Mouse (Mus musculus): Measurements from ENCODE around the gene Serpina5.
A peak's percentile ranks its signal among the peaks of the same experiment; 100 is the strongest.
"Not testable (repeated sequence)": the region's sequence is repeated elsewhere in the genome, so short reads cannot be mapped to it uniquely, and the experiment has no call there.

Serpina5 gene

DNA sequence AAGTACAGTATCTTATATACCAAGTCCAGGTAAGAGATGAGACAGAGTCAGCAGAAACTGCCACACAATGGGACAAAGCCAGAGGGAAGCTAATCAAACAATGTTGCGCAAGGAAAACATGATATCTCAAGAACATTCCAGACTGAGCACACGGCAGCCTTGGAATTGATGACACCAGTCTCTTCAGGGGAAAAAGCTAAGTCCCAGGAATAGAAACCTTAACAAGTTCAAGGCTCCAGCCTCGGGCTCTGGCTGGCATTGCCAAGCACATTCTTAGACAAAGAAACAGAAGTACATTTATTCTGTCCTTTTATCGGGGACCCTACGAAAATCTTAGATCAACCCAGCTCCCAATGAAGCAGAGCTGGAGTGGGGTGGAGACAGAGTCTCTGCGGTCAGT, at the start of gene Serpina5:
TSS of gene Serpina5 (plus strand) at position 346 of the 400 bp plus-strand sequence.
- no peak for DNase-seq (ENCODE audit: low spot score)

- no peak for DNase-seq (ENCODE audit: low spot score)
These were observed 46.9 kb upstream of the Serpina5 start for GRCm38 (mm10) chr12:104053995-104054394.

DNA sequence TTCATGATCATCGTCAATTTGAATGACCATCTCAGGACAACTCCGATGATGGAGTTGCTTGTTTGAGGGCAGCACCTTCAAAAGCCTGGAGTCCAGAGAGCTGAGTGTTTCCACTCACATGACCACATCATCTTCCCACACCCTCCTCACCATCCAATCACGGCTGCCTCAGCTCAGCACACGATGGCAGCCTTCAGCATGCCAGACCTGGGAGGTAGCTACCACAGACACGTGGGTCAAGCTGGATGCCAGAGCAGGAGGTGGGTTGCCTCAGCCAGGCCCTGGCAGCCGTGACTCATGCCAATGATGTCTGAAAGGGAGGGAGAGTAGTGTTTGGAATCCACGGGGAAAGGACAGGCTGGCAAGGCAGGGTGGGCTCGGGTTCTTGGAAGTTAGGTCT, 45.2 kb upstream of the Serpina5 start:
- DNase-seq (ENCODE audit: low spot score): no peak

- no peak for DNase-seq (ENCODE audit: low spot score)
These were observed 43.9 kb upstream of the Serpina5 start for GRCm38 (mm10) chr12:104057050-104057449.

DNA sequence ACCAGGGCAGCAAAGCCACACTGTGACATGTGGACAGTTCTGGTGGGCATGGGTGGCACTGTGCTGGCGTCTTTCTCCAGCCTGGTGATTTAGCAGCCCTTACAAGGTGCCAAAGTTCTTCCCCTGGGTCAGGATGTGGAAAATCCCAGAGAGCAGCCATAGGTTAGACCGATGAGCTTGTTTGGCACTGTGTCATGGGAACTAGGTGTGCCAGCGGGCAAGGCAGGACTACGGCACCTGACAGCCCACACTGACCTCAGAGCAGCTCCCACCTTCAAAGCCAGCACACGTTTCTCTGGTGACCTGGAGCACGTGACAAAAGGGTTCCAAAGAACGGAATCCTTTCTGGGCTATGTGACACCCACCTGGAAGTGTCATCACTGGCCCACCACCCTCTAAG, 43.4 kb upstream of the Serpina5 start:
- DNase-seq (ENCODE audit: low spot score): no peak

DNA sequence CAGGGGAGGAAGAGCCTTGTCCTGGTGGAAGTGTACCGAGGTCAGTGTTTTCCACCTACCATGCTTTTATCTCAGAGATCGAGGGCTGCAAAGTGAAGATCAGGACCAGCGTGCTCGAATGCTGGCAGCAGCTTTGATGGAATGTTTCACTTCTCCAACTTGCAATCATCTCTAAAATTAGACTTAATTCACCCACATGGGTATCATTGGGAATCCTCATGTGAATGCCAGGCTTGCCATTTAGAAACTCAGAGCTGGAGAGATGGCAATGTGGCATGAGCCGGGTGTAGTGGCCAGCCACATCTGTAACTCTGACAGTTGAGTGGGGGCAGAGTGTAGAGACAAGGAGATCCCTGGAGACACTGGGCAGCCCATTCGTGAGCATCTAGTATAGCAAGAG, 40.8 kb upstream of the Serpina5 start:
- DNase-seq (ENCODE audit: low spot score): no peak

- no peak for DNase-seq (ENCODE audit: low spot score)
These were observed 39.1 kb upstream of the Serpina5 start for GRCm38 (mm10) chr12:104061862-104062261.

DNA sequence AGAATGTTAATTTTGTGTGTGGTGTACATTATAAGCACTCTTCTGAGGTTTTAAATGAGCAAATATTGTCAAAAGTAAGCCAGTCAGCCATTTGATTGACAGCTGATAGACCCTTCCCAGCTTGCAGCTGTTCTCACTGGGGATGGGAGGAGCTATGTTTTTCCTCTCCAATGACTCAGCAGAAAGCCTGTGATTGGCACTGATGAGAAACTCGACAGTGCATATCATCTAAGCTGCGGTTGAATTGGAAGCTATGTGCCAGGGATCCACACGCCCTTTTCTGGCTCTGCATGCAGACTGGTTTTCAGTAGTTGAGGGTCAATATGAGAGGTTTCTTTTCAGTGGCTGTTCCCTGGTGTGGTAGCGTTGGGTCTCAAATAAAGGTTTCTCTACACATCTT, 36.4 kb upstream of the Serpina5 start:
- DNase-seq (ENCODE audit: low spot score): no peak

DNA sequence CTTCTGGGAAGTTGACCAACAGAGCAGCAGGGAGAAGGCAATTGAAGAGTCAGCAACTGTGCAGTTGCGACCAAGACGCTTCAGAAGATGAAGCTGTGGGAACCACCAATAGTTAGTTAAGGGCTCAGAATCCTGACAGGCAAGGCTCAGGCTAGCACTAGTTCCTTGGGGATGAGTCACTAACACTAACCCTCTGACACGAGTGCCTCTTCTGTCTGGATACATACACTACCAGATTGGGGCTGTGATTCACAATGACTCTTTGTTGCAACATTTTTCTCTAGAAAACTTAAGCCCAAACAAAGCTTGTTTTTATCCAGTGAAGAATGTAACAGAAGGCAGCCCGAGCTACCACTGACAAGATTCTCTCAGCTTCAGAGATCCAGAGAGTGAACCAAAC, 35.9 kb upstream of the Serpina5 start:
- no peak for DNase-seq (ENCODE audit: low spot score)

- peak; percentile 61 for DNase-seq (ENCODE audit: low spot score)
These were observed 34.7 kb upstream of the Serpina5 start for GRCm38 (mm10) chr12:104066241-104066640.

DNA sequence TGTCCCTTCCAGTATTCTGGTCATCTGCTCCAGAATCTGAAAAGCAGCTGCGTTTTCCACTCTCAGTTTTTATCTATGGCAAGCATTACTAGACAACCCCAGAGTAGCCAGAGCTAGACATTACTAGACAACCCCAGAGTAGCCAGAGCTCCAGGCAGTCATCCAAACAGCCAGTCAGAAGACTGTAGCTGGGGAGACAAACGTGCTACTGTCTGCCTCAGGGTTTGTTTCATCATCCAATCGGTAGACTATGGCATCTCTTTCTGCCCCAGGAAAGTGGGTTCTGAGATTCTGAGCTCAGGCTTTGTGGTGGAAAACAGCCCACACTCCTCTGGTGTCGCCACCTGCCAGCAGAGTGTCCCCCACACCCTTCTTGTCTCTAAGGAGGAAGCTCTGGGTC, 33.4 kb upstream of the Serpina5 start:
- peak; percentile 37 for DNase-seq (ENCODE audit: low spot score)

DNA sequence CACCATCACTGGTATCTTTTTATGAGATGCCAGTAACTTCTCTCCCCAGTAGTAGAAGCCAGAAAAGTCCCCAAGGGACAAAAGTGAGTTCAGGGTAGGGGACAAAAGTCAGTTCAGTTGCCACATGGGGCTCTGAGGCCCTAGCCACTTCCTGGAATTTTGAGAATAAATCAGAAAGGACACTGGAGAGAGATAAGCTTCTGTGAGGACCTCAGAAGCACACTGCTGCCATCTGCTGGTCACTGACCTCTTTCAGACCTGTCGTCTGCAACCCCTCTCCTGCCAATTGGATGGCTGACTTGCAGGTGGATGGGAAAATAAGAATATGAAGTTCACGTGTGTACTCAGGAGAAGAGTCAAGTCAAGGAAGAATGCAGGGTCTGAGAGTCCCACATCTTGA, 31.3 kb upstream of the Serpina5 start:
- peak; percentile 61 for DNase-seq (ENCODE audit: low spot score)

- DNase-seq (ENCODE audit: low spot score): no peak
These were observed 29.2 kb upstream of the Serpina5 start for GRCm38 (mm10) chr12:104071708-104072107.

DNA sequence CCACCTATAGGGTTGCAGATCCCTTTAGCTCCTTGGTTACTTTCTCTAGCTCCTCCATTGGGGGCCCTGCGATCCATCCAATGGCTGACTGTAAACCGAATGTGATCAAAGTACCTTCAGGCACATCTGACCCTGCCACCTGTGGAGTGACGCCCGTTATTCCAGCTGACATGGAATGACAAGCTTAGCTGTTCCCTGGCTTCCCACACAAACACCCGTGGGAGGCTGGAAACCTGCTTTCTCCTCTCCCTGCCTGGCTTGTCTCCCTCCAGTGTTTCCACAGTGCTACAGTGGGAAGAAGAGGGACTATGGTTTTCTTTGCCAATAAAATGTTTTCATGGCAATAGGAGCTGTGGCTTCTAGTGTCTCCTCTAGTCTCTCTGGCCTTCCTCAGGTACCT, 28.6 kb upstream of the Serpina5 start:
- DNase-seq (ENCODE audit: low spot score): no peak

GRCm38 (mm10) chr12:104090119-104090518, 10.8 kb upstream of the Serpina5 start:
- no peak for DNase-seq (ENCODE audit: low spot score)

GRCm38 (mm10) chr12:104091303-104091702, 9.6 kb upstream of the Serpina5 start:
- DNase-seq (ENCODE audit: low spot score): no peak

DNA sequence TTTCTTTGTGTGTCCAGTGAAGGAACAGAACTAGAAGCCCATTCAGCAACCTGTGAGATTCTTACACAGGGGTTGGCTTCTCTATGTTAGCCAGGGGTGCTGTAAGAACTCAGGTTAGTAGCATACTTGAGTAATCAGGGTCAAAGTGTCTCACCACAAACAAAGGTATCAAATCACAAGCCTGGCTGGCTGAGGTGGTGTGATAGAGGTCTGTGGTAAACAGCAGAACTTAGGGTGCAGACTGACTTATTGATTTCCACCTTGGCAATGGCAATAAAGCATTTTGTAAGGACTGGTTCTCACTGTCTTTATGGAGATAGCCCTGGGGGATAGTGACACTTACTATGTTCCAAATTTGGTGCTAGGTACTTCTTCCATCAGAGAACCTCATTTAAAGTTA, 4.9 kb downstream of the Serpina5 start:
- no peak for DNase-seq (ENCODE audit: low spot score)

- DNase-seq (ENCODE audit: low spot score): no peak
These were observed 6.0 kb downstream of the Serpina5 start for GRCm38 (mm10) chr12:104106919-104107318.

DNA sequence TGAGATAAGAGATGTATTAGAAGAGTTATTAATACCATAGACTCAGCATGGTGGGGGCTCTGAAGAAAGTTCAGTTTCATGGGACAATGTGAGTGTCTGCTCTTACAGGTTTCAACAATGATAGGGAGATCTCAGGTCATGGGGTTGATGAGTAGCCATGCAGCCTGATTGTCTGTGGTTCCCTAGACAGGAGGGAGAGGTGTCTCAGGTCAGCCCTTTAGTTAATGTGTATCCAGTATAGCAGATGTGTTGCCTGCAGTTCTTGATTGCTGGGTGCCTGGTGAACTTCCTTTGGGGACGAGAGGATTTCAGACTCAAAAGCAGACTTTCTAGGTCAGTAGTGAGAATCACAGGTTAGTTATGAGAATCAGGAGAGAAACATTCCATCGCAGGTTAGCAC, 7.6 kb downstream of the Serpina5 start:
- DNase-seq (ENCODE audit: low spot score): no peak

GRCm38 (mm10) chr12:104112333-104112732, 11.4 kb downstream of the Serpina5 start, which contains the start of gene Serpina3a:
Gene Serpina3a, plus strand, starts transcription at chr12:104112724.
- DNase-seq (ENCODE audit: low spot score): not testable (repeated sequence)

- DNase-seq (ENCODE audit: low spot score): no peak
These were observed 14.1 kb downstream of the Serpina5 start for GRCm38 (mm10) chr12:104114921-104115579.

- no peak for DNase-seq (ENCODE audit: low spot score)
These were observed 22.2 kb downstream of the Serpina5 start for GRCm38 (mm10) chr12:104123097-104123496.

DNA sequence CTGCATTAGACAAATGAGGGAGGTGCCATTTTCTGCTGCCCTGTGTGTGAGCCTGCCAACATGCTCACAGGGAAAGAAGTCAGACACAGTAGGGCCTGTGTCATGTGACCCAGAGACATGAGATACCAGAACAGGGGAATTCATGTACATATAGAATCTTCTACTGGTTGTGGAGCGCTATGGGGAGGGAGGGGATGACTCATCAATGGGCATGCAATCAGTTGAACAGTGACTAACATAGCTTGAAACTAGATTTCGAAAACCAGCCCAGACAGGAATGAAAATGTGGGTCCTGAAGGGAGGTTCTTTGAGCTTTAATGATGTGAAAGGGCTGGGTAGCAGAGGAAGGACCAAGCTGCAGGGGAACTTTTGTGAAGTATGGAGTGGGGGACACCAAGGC, 23.1 kb downstream of the Serpina5 start:
- no peak for DNase-seq (ENCODE audit: low spot score)

- no peak for DNase-seq (ENCODE audit: low spot score)
These were observed 24.2 kb downstream of the Serpina5 start for GRCm38 (mm10) chr12:104125021-104125560.
